Mouse (Mus musculus): ENCODE results near the gene Unkl. TPM values are rescaled to one million over a fixed set of nuclear protein-coding genes. Genes with fewer than 3 reads are reported as not detected.

Unkl gene
- polyA plus RNA-seq (2017; shearing (Covaris generic)): 10 to 100 TPM; 15.9 to 31.9 TPM

GRCm38 (mm10) chr17:25188150-25189031 is at the start of gene Unkl:
TSS of gene Unkl (plus strand) at chr17:25188397.

GRCm38 (mm10) chr17:25162161-25162560 is 26.0 kb upstream of the Unkl start, which contains the start of gene Ccdc154:
TSS of gene Ccdc154 (plus strand) at chr17:25162461.

GRCm38 (mm10) chr17:25175411-25175810 is 12.8 kb upstream of the Unkl start, which contains the start of gene Gm38655:
TSS of gene Gm38655 (minus strand) at chr17:25175471.

GRCm38 (mm10) chr17:25184129-25184691 is 4.0 kb upstream of the Unkl start, which contains the start of gene BC003965:
TSS of gene BC003965 (plus strand) at chr17:25184554.

GRCm38 (mm10) chr17:25239695-25240636 is 51.8 kb downstream of the Unkl start, which contains the start of the genes Gnptg and Tsr3:
TSS of gene Gnptg (minus strand) at chr17:25240124.
TSS of gene Tsr3 (plus strand) at chr17:25240170.

GRCm38 (mm10) chr17:25256140-25256754 is 68.0 kb downstream of the Unkl start, which contains the start of gene Baiap3:
TSS of gene Baiap3 (minus strand) at chr17:25256364.

GRCm38 (mm10) chr17:25274571-25275346 is 86.6 kb downstream of the Unkl start, which contains the start of gene Ube2i:
TSS of gene Ube2i (minus strand) at chr17:25274622.

Other genes starting within 250 kb of the Unkl start
- gene Jpt2, start 227.7 kb upstream of the Unkl start, polyA plus RNA-seq (2017; shearing (Covaris generic)): 10 to 100 TPM; 29.2 to 35.8 TPM
- 10 to 100 TPM in 1 of 2 experiments, 1 to 10 TPM in 1; 7.4 to 11.0 TPM for gene Cramp1l, start 172.6 kb upstream of the Unkl start, polyA plus RNA-seq (2017; shearing (Covaris generic))
- 10 to 100 TPM; 13.6 to 14.1 TPM for gene Ift140, start 172.3 kb upstream of the Unkl start, polyA plus RNA-seq (2017; shearing (Covaris generic))
- gene Tmem204, start 104.8 kb upstream of the Unkl start, polyA plus RNA-seq (2017; shearing (Covaris generic)): 1 to 10 TPM in 1 of 2 experiments, under 1 TPM in 1; 0.91 to 1.0 TPM
- 10 to 100 TPM; 18.6 to 21.5 TPM for gene Telo2, start 72.4 kb upstream of the Unkl start, polyA plus RNA-seq (2017; shearing (Covaris generic))
- gene Ptx4, start 67.6 kb upstream of the Unkl start, polyA plus RNA-seq (2017; shearing (Covaris generic)): under 1 TPM in 1 of 2 experiments, not detected in 1; 0.33 TPM
- gene Clcn7, start 55.0 kb upstream of the Unkl start, polyA plus RNA-seq (2017; shearing (Covaris generic)): 10 to 100 TPM; 26.5 to 27.8 TPM
- gene Ccdc154, start 25.9 kb upstream of the Unkl start, polyA plus RNA-seq (2017; shearing (Covaris generic)): under 1 TPM in 1 of 2 experiments, not detected in 1; 0.14 TPM
- gene Gm38655, start 12.9 kb upstream of the Unkl start, polyA plus RNA-seq (2017; shearing (Covaris generic)): not detected
- gene BC003965, start 3.8 kb upstream of the Unkl start, polyA plus RNA-seq (2017; shearing (Covaris generic)): 10 to 100 TPM; 21.9 to 25.9 TPM
- gene Gnptg, start 51.7 kb downstream of the Unkl start, polyA plus RNA-seq (2017; shearing (Covaris generic)): 100 to 1,000 TPM in 1 of 2 experiments, 10 to 100 TPM in 1; 78.6 to 103 TPM
- gene Tsr3, start 51.8 kb downstream of the Unkl start, polyA plus RNA-seq (2017; shearing (Covaris generic)): 10 to 100 TPM; 65.0 to 68.1 TPM
- 10 to 100 TPM; 19.7 to 99.3 TPM for gene Baiap3, start 68.0 kb downstream of the Unkl start, polyA plus RNA-seq (2017; shearing (Covaris generic))
- 100 to 1,000 TPM; 545 to 561 TPM for gene Ube2i, start 86.2 kb downstream of the Unkl start, polyA plus RNA-seq (2017; shearing (Covaris generic))
- not detected for gene Prss34, start 110.0 kb downstream of the Unkl start, polyA plus RNA-seq (2017; shearing (Covaris generic))
- not detected for gene Prss28, start 120.2 kb downstream of the Unkl start, polyA plus RNA-seq (2017; shearing (Covaris generic))
- gene Prss29, start 130.3 kb downstream of the Unkl start, polyA plus RNA-seq (2017; shearing (Covaris generic)): not detected
- under 1 TPM; 0.14 to 0.34 TPM for gene Tpsab1, start 157.2 kb downstream of the Unkl start, polyA plus RNA-seq (2017; shearing (Covaris generic))
- 1 to 10 TPM in 1 of 2 experiments, not detected in 1; 1.2 TPM for gene Tpsb2, start 177.9 kb downstream of the Unkl start, polyA plus RNA-seq (2017; shearing (Covaris generic))
- gene Tpsg1, start 180.9 kb downstream of the Unkl start, polyA plus RNA-seq (2017; shearing (Covaris generic)): not detected
- gene Cacna1h, start 245.4 kb downstream of the Unkl start, polyA plus RNA-seq (2017; shearing (Covaris generic)): not detected